Mouse (Mus musculus) liver, embryonic 12.5 days (tissue): ENCODE results near the gene Ptprcap. TPM values are rescaled to one million over a fixed set of nuclear protein-coding genes. Genes with fewer than 3 reads are reported as not detected.
"Not testable (repeated sequence)": the region's sequence is repeated elsewhere in the genome, so short reads cannot be mapped to it uniquely, and the experiment has no call there.

Experiments used
- ATAC-seq: fragments of 200-750 bp; cut with Nextera tagmentation; 2 replicates; pipeline ENCODE4 v1.8.0; 2017; ENCODE audit warnings: moderate number of reproducible peaks, mild to moderate bottlenecking, moderate library complexity
- H3K27ac ChIP-seq: fragments of 300-500 bp; sonication (generic); 2 replicates; pipeline ENCODE4 v1.5.1; 2016; ENCODE audit warnings: mild to moderate bottlenecking
- H3K27me3 ChIP-seq: fragments of 300-500 bp; sonication (generic); replicated peaks from 2 replicates; pipeline ENCODE4 v1.6.1; 2016; ENCODE audit warnings: mild to moderate bottlenecking, moderate library complexity
- H3K36me3 ChIP-seq: fragments of 300-500 bp; sonication (generic); 2 replicates; pipeline ENCODE4 v1.6.1; 2016; ENCODE audit warnings: mild to moderate bottlenecking, moderate library complexity
- H3K4me1 ChIP-seq: fragments of 300-500 bp; sonication (generic); 2 replicates; pipeline ENCODE4 v1.6.1; 2016
- H3K4me2 ChIP-seq: fragments of 300-500 bp; sonication (generic); 2 replicates; pipeline ENCODE4 v1.6.1; 2016; ENCODE audit warnings: mild to moderate bottlenecking, moderate library complexity
- H3K4me3 ChIP-seq: fragments of 300-500 bp; sonication (generic); 2 replicates; pipeline ENCODE4 v1.5.1; 2016; ENCODE audit warnings: mild to moderate bottlenecking, moderate library complexity
- H3K9ac ChIP-seq: fragments of 300-500 bp; sonication (generic); 2 replicates; pipeline ENCODE4 v1.6.1; 2016; ENCODE audit warnings: mild to moderate bottlenecking, moderate library complexity
- H3K9me3 ChIP-seq: fragments of 300-500 bp; sonication (generic); replicated peaks from 2 replicates; pipeline ENCODE4 v1.6.1; 2016; ENCODE audit warnings: mild to moderate bottlenecking, moderate library complexity
- WGBS: fragments of 180-500 bp; shearing (Covaris S2); methylation state at CpG from one replicate; pipeline ENCODE4 v1.1.7; 2016; ENCODE audit not compliant: insufficient replicate concordance; 5-methylcytosine and 5-hydroxymethylcytosine counted together
- polyA plus RNA-seq: library from polyadenylated mRNA; unstranded; fragments of >200 nt; fragmentation: Nextera tagmentation; extraction: Ambion mirVana; gene quantifications from 2 replicates; pipeline ENCODE4 v1.2.1, GENCODE M21; 2016

Ptprcap gene
- polyA plus RNA-seq, 1 experiment from 2014 or later, result 26.2 TPM

DNA sequence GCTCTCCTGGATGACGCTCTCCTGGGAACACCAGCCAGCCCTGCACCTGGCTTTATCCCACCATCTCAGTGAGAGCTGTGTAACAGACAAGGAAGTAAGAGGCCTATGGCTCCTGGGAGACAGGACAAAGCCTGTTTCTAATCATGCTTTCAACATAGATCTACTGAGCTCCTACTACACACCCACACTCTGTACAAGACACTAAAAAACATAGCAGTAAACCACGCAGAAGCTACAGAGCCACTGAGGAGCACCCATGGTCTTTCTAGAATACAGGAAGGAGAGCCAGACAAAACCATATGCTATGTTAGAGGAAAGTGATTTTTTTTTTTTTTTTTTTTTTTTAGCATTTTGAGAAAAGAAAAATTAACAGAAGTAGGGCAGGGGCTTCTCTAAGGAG is 35.1 kb upstream of the Ptprcap start:
- Histone ChIP-seq H3K36me3 (peaks cover 48% of the 10 kb centered on the region), H3K9ac (no peak overlapping the region), H3K27ac (no peak overlapping the region), H3K4me3 (no peak overlapping the region), H3K9me3 (no peaks in the 10 kb centered on the region), H3K4me1 (peaks cover 52% of the 10 kb centered on the region), H3K4me2 (no peak overlapping the region), H3K27me3 (no peaks in the 10 kb centered on the region)
- ATAC-seq, result no peak
- 84% methylated on average over 2 of the region's 2 CpGs for WGBS

DNA sequence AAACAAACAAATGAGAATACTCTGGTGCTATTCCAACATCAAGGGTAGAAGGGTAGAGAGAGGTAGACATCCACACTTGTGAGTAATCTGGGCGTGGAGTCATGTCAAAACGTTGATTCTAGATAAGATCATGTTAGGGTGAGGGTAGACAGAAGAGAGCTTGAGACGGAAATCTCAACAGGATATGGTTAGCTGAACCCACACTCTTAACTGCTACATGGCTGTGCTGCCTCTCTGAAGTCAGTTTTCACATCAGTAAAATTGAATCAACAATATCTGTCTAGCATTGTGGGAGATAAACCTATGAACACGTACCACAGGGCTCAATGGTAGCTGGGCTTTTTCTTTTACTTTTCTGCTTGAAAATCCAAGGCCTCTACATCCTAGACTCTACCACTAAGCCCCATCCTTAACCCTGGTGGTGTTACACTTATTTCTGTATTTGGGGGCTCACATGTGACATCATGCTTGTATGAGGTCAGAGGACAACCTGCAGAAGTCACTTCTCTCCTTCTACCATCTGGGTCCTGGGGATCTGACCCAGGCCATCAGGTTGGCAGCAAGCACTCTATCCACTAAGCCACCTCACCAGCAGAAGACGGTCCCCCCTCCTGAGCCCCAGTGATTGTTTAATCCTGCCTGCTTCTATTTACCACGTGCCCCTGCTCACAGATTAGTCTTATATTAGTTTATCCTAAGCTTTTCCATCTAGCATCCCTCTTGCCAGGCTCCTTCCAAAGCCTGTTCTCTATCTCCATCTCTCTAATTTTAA is 33.5 kb upstream of the Ptprcap start:
- Histone ChIP-seq H3K36me3 (peaks cover 36% of the 10 kb centered on the region), H3K9ac (no peak overlapping the region), H3K27me3 (no peaks in the 10 kb centered on the region), H3K4me1 (peaks cover 53% of the 10 kb centered on the region), H3K4me3 (no peak overlapping the region), H3K9me3 (no peaks in the 10 kb centered on the region), H3K27ac (no peak overlapping the region), H3K4me2 (peak overlapping the region; percentile 70; the same call in 1 of the 2 replicates)
- WGBS, result 61% methylated on average over 6 of the region's 6 CpGs
- ATAC-seq, result no peak

DNA sequence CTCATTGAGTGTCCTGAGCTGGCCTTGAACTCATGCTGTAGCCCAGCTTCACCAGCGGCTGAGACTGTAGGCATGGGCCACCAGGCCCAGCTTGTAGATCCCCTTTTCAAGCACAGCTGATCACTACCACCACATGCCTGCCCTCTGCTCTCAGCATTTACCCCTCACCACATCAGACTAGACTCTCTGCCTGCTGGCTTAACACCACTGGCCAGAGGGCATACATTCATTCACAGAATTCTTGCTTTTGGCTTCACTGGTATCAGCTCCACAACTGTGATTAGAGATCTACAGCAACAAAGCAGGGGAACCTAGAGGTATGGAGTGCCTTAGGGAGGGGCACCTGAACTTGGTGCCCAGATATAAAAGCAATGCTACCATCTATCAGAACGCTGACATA is 32.9 kb upstream of the Ptprcap start:
- WGBS, result 85% methylated on average over 2 of the region's 2 CpGs
- Histone ChIP-seq H3K27me3 (no peaks in the 10 kb centered on the region), H3K36me3 (peaks cover 30% of the 10 kb centered on the region), H3K27ac (0 out of 2 replicates have a peak overlapping the region, but pooled peaks have one; percentile 14), H3K9ac (no peak overlapping the region), H3K4me2 (peak overlapping the region; percentile 70), H3K4me1 (peaks cover 59% of the 10 kb centered on the region), H3K9me3 (no peaks in the 10 kb centered on the region), H3K4me3 (peak overlapping the region; percentile 51; the same call in 1 of the 2 replicates)
- ATAC-seq, result no peak

DNA sequence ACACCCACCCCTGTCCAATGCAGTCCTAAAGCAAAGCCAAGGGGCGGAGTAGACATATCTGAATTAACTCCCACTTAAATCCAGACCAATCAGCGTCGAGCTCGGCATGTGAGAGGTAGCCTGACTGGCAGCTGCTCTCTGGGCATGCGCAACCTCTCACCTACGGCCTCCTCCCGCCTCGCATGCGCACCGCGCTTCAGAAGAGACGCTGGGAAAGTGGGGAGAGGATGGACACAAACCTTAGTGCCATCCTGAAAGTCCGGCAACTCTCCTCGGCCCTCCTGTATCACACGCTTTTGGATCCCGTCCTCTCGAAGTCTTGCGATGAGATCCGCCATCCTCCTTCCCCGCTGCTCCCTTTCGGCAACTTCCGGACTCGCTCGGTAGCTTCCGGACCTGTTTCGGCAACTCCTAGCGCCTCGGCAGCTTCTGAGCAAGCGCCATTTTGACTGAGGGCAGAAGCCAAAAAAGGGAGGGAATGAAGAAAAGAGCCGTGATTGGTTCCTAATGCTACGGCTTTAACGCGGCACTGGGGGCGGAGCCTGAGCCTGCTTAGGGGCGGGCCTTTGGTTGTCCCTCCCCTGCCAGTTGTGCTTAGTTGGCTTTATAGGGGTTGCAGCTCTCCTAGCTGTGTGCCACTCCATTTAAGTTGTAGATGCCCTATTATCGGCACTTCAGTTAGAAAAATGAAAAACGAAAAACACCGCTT is 32.2 kb upstream of the Ptprcap start:
- peaks cover 22% of the 10 kb centered on the region for H3K36me3 ChIP-seq
- ATAC-seq, result peak; percentile 69
- peak overlapping the region; percentile 85 for H3K27ac ChIP-seq
- no peaks in the 10 kb centered on the region for H3K27me3 ChIP-seq
- H3K4me1 ChIP-seq, result peaks cover 60% of the 10 kb centered on the region
- H3K4me2 ChIP-seq, result peak overlapping the region; percentile 70
- peak overlapping the region; percentile 53 for H3K9ac ChIP-seq
- 3% methylated on average over 38 of the region's 38 CpGs for WGBS
- H3K9me3 ChIP-seq, result no peaks in the 10 kb centered on the region
- H3K4me3 ChIP-seq, result peak overlapping the region; percentile 51

DNA sequence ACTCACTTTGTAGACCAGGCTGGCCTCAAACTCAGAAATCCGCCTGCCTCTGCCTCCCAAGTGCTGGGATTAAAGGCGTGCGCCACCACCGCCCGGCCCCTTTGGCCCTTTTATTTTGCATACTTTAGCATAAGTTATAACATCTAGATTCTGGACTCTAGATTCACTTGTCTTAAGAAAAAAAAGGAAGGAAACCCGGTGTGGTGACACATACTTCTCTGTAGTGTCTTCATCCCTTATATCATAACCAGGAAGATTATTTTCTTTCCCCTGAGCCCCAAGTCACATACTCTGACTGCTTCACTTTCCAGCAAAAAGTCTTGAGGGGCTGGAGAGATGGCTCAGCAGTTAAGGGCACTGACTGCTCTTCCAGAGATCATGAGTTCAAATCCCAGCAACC is 31.5 kb upstream of the Ptprcap start:
- not testable (repeated sequence) for H3K4me3 ChIP-seq, ATAC-seq, H3K27me3 ChIP-seq, H3K9me3 ChIP-seq
- H3K36me3 ChIP-seq, result peaks cover 16% of the 10 kb centered on the region
- peak overlapping the region; percentile 85 for H3K27ac ChIP-seq
- peaks cover 66% of the 10 kb centered on the region for H3K4me1 ChIP-seq
- WGBS, result 34% methylated on average over 6 of the region's 6 CpGs
- H3K9ac ChIP-seq, result 0 out of 2 replicates have a peak overlapping the region, but pooled peaks have one; percentile 36
- peak overlapping the region; percentile 70 for H3K4me2 ChIP-seq

DNA sequence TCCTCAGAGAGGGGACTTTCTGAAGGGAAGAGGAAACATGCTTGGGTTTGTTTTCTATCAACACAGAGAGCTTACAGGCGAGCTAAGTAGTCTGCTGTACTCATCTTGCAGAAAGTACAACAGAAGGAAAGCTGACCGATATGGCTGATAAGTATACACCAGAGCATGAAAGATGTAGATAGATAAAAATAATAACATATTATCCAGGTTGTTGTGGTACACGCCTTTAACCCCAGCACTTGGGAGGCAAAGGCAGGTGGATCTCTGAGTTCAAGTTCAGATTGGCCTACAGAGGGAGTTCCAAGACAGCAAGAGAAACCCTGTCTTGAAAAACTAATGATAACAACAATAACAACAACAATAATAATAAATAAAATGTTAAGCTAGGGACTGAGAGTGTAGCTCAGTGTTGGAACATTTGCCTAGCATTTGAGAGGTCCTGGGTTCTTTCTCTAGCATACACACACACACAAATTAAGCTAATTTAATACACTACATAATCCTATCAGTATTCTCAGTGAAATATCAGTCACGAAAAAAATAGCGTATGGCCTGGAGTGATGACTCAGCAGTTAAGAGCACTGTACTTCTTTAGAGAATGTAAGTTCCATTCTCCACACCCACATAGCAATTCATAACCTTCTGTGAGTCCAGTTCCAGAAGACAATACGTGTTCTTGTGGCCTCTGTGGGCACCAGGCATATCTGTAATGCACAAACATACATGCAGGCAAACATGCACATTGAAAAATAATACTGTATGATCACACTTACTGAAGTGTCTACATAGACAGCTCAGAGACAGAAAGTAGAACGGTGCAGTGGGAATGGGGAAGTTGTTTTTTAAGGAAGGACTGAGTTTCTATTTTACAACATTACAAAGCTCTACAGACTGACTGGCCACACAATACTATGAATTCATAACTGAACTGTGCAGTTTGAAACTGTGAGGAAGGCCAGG is 30.7 kb upstream of the Ptprcap start:
- Histone ChIP-seq H3K36me3 (peaks cover 12% of the 10 kb centered on the region), H3K4me1 (peaks cover 74% of the 10 kb centered on the region), H3K9ac (peak overlapping the region; percentile 53), H3K27ac (peak overlapping the region; percentile 85), H3K4me3 (no peak overlapping the region), H3K9me3 (no peaks in the 10 kb centered on the region), H3K27me3 (no peaks in the 10 kb centered on the region), H3K4me2 (peak overlapping the region; percentile 45)
- WGBS, result 42% methylated on average over 7 of the region's 7 CpGs
- ATAC-seq, result no peak

DNA sequence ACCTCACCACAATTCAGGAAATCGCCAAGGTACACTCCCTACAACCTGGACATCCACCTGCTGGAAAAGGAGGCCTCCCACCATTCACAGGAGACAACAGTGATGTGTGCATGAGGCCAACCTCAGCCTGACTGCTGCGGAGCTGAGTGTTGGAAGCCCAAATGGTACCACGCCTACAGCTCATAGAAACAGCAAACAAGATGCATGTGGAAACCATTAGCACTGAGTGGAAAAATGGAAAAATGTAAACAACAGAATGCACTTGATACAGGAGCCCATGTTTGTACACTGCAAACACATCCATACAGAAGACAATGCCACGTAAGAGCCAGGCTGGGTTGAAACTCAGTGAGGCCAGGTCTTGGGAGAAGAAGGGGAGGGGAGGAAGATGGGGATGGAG is 29.0 kb upstream of the Ptprcap start:
- peaks cover 80% of the 10 kb centered on the region for H3K4me1 ChIP-seq
- 79% methylated on average over 4 of the region's 4 CpGs for WGBS
- H3K27ac ChIP-seq, result peak overlapping the region; percentile 85

DNA sequence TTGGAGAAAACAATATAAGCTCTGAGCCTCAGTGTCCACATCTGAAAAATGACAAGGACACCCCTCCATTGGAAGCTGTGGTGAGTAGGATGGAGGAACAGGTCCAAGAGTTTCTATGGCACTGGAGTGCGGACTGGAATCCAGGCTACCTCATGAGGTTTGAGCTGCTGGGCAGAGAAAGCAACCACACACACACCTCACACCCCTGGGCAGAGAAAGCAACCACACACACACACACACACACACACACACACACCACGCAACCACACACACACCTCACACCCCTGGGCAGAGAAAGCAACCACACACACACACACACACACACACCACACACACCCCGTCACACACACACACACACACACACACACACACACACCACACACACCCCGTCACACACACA is 28.1 kb upstream of the Ptprcap start:
- Histone ChIP-seq H3K4me2 (peak overlapping the region; percentile 76), H3K4me3 (peak overlapping the region; percentile 82), H3K9ac (peak overlapping the region; percentile 89), H3K4me1 (peaks cover 80% of the 10 kb centered on the region), H3K36me3 (peaks cover 27% of the 10 kb centered on the region), H3K27ac (peak overlapping the region; percentile 85)
- 37% methylated on average over 3 of the region's 4 CpGs for WGBS
- ATAC-seq, result peak; percentile 11; the same call in 1 of the 2 replicates
- not testable (repeated sequence) for H3K9me3 ChIP-seq, H3K27me3 ChIP-seq

More for the DNA sequence above, 29.0 kb upstream of the Ptprcap start:
- H3K9me3 ChIP-seq, result no peaks in the 10 kb centered on the region
- peaks cover 20% of the 10 kb centered on the region for H3K36me3 ChIP-seq
- ATAC-seq, result no peak
- no peak overlapping the region for H3K4me3 ChIP-seq
- no peaks in the 10 kb centered on the region for H3K27me3 ChIP-seq
- peak overlapping the region; percentile 76 for H3K4me2 ChIP-seq
- H3K9ac ChIP-seq, result peak overlapping the region; percentile 25

DNA sequence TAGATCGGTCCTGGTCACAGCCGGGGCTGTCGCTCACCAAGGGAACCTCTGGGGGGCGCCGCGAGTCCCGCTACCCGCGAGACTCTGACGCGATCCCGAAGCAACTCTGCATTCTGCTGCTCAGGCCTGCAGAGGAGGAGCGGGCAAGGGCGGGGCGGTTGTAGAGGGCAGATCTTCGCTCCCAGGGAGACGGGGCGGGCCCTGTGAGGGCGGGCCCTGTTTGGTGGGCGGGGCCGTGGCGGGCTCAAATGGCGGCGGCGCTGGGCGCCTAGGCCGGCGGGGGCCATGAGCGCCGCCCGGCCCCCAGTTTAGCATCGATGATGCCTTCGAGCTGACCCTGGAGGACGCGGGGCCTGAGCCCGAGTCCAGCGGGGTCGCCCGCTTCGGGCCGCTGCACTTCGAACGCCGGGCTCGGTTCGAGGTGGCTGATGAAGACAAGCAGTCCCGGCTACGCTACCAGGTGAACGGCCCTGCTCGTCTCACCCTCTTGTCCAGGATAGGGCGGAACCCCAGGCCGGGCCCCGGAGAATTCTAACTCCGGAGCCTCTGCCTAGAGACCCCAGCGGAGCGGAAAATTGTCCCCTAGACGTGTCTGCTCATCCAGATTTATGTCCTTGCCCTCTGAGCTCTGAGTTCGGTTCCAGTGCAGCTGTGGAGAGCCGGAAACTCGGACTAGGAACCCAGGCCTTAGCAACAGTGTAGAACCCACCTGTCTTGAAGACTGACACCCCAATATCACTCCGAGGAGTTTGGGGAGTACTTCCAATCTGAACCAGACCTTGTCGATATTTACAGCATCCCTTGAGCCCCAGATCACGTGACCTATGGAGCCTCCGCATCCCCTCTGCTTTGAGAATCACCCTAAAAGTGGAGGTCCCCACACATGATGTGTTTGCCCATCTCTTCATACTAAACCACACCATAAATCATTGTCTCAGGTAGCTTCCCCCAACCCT is 27.4 kb upstream of the Ptprcap start, which contains the start of gene Aip:
TSS of gene Aip (minus strand) at position 118 of the 956 bp plus-strand sequence.
- H3K36me3 ChIP-seq, result peaks cover 30% of the 10 kb centered on the region
- H3K27me3 ChIP-seq, result no peaks in the 10 kb centered on the region
- ATAC-seq, result peak; percentile 92
- H3K27ac ChIP-seq, result peak within 1 kb of the TSS; percentile 88
- H3K4me2 ChIP-seq, result peak within 1 kb of the TSS; percentile 76
- H3K9ac ChIP-seq, result peak within 1 kb of the TSS; percentile 89
- H3K9me3 ChIP-seq, result no peaks in the 10 kb centered on the region
- H3K4me1 ChIP-seq, result peaks cover 80% of the 10 kb centered on the region
- H3K4me3 ChIP-seq, result peak within 1 kb of the TSS; percentile 82
- 2% methylated on average over 64 of the region's 64 CpGs for WGBS

DNA sequence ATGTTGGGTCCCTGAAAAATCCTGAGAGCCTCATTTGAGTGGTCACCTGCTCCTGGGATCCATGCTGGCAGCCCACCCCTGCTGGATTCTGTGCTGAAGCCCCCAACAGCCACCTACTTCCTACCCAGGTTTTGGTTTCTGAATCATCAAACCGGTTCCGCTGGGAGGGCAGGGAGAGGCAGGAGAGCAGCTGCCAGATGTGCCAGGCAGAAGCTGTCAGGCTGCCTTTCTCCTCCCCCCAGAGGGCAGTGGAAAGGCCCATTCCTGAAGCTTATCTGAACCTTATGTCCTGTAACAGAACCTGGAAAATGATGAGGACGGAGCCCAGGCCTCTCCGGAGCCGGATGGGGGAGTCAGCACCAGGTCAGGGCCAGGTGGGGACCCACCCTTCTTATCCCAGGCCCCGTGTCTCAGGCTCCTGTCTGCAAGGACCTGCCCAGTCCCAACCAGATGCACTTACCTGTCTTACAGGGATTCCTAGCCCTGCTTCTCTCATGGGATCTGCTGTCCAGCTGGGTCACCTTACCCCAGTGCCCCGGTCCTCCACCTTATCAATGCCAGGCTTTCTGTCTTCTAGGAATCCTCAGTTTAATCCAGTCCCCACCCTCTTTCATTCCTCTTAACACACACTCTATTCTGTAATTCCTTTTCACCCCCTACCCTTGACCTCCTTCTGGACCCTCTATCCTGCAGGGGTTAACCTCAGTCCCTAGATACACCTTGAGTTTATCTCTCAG is 26.5 kb upstream of the Ptprcap start:
- Histone ChIP-seq H3K4me2 (peak overlapping the region; percentile 76), H3K4me3 (peak overlapping the region; percentile 82), H3K27me3 (no peaks in the 10 kb centered on the region), H3K9ac (peak overlapping the region; percentile 89), H3K36me3 (peaks cover 39% of the 10 kb centered on the region), H3K27ac (peak overlapping the region; percentile 88), H3K4me1 (peaks cover 83% of the 10 kb centered on the region), H3K9me3 (no peaks in the 10 kb centered on the region)
- WGBS, result 64% methylated on average over 7 of the region's 7 CpGs
- no peak for ATAC-seq
